Mouse (Mus musculus) lung, postnatal 14 days (tissue): ENCODE results near the gene Slc35f4.

Experiments used
- DNase-seq: peaks from one replicate; pipeline ENCODE4 v3.0.0; 2021

Gene Slc35f4

DNA sequence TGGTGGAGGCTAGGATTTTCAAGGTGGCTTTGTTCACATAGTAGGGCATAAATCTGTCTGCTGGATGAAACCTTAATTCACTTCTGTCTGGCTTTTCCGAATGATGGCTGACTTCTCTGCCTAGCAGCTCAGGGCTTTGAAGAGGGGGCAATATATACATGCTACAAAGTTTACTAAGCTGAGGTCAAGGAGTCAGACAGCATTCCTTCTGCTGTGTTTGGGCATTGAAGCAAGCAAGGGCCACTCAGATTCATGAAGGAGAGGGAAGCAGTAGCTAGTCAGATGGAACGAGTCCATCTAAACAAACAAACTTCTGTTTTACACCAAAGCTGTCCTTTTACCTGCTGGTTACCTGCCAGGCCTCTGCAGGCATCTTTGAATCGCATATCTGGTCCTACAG, 248.2 kb downstream of the Slc35f4 start:
- no peak for DNase-seq

- no peak for DNase-seq
These were observed 250.5 kb downstream of the Slc35f4 start for GRCm38 (mm10) chr14:49275376-49275775.

- no peak for DNase-seq
These were observed 260.4 kb downstream of the Slc35f4 start for GRCm38 (mm10) chr14:49265286-49266002.
